Mouse (Mus musculus): Measurements from ENCODE around the gene Mgmt. TPM values are rescaled to one million over a fixed set of nuclear protein-coding genes. Genes with fewer than 3 reads are reported as not detected.
A peak's percentile ranks its signal among the peaks of the same experiment; 100 is the strongest.

Mgmt gene
- total RNA-seq (2012; rRNA removed): 5.7 and 8.5 TPM in 2 replicates
- total RNA-seq (2014; rRNA removed): 5.2 and 6.0 TPM in 2 replicates
- 10.8 and 11.8 TPM in 2 replicates for polyA plus RNA-seq (2012; ENCODE audit: insufficient read length, low read depth)

DNA sequence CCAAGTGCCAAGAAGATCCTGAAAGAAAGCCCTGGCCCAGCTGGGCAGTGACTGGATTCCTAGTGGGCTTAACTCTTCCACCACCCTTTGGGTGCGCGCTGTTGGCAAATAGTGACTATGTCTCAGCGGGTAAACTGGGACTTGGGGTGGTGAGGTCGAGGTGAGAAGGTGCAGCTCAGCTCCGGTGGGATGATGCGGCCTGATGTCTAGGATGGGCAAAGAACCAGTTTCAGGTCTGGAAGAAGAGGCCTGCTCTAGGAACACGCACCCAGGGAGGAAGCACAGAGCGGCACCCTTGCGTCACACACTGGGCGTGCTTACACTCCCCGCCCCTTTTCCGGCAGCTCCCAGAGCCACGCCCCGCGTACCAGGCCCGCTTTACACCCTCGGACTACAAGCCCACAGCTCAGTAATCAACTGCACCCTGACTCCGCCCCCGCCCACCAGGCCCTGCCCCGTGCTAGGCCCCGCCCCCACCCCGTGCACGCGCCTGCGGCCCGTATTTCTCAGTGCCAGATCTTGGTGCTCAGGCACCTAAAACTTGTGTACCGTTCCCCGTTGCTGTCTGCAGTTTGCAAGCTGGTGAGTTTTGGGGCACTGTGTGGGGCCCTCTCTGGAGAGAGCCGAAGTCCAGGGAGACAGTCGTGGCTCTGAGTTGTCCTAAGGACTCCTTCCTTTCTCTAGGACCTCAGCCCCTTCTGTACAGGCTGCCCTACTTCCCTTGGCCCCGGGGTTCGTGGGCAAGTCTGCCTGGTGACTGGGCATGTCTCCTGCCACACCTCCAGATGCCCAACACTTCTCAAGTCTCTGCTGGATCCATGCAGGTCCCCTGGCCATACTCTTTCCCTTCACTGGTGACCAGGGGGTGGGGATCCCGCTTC is at the start of gene Mgmt:
Mgmt (plus strand) TSS at position 509 of the 881 bp plus-strand sequence.
- H3K4me3 ChIP-seq (replicated peaks in 1 of 3; ENCODE audit: low read depth in 2 of 3, low read length in 2 of 3, poor library complexity in 1 of 3): peak within 1 kb of the TSS; percentile 70 to 78 (median 73)
- H3K4me1 ChIP-seq (ENCODE audit: control insufficient read depth in 1 of 2, insufficient read depth in 2 of 2): peaks cover 2 to 25% of the 10 kb centered on the region in 2 experiments; a peak in 3 of 4 replicates
- no peaks in the 10 kb centered on the region for H3K27me3 ChIP-seq (replicated peaks)
- H3K4me2 ChIP-seq (ENCODE audit: insufficient read depth, low read depth, poor library complexity, severe bottlenecking): peak within 1 kb of the TSS; percentile 80
- H3K9me3 ChIP-seq (replicated peaks; ENCODE audit: low read length): no peaks in the 10 kb centered on the region
- no peak within 1 kb of the TSS for H3K27ac ChIP-seq (ENCODE audit: insufficient read depth, low read depth)
- in situ Hi-C loops (cut with MboI; ENCODE audit: low pct_ligation_motif_present, low pct_unique_long_range_greater_than_20kb, low sequenced_read_pairs): loop anchor here (25.0 kb wide), 1 partner anchor 543 kb away; the partner anchor contains the start of gene Glrx3
- H3K9ac ChIP-seq (ENCODE audit: insufficient read depth, low read depth): peak within 1 kb of the TSS; percentile 93
- no peaks in the 10 kb centered on the region for H3K79me2 ChIP-seq (replicated peaks; ENCODE audit: control insufficient read depth, extremely low read depth, insufficient read depth, poor library complexity, severe bottlenecking)
- no peaks in the 10 kb centered on the region for H3K36me3 ChIP-seq (replicated peaks in 1 of 2; ENCODE audit: control insufficient read depth in 1 of 2, insufficient read depth in 1 of 2, low read length in 1 of 2)
- peak; percentile 96 for DNase-seq (ENCODE audit: extremely low read depth)
- dilution Hi-C loops (cut with MboI; ENCODE audit: extremely low pct_ligation_motif_present, extremely low pct_unique_long_range_greater_than_20kb, low sequenced_read_pairs): no loop called here
- TF ChIP-seq CTCF (conservative IDR thresholded peaks at IDR 0.05 in 1 of 2, IDR thresholded peaks at IDR 0.05 in 1 of 2; ENCODE audit: low read depth in 2 of 2, low read length in 2 of 2): no peak
- TF ChIP-seq JUN (IDR thresholded peaks at IDR 0.05; ENCODE audit: insufficient read depth, low read depth, low read length): no peak
- TF ChIP-seq HCFC1 (IDR thresholded peaks at IDR 0.05; ENCODE audit: low read depth, low read length): peak; percentile 39
- TF ChIP-seq BHLHE40 (IDR thresholded peaks at IDR 0.05; ENCODE audit: low read depth, low read length): 0 out of 2 replicates have a peak, but pooled peaks have one; percentile 15
- TF ChIP-seq SMC3 (IDR thresholded peaks at IDR 0.05; ENCODE audit: low read depth, low read length): no peak
- peak; percentile 74 for TF ChIP-seq ELF1 (IDR thresholded peaks at IDR 0.05; ENCODE audit: low read depth, low read length)
- TF ChIP-seq ZKSCAN1 (IDR thresholded peaks at IDR 0.05; ENCODE audit: borderline replicate concordance, low read depth, low read length): no peak
- TF ChIP-seq MYC (IDR thresholded peaks at IDR 0.05; ENCODE audit: low read depth, low read length): 0 out of 2 replicates have a peak, but pooled peaks have one; percentile 27
- TF ChIP-seq JUND (conservative IDR thresholded peaks at IDR 0.05; ENCODE audit: low read depth, low read length): no peak
- peak; percentile 85 for TF ChIP-seq POLR2A (IDR thresholded peaks at IDR 0.05; ENCODE audit: low read depth, low read length)
- no peak for TF ChIP-seq GABPA (IDR thresholded peaks at IDR 0.05; ENCODE audit: insufficient replicate concordance, low read depth, low read length)
- TF ChIP-seq EP300 (IDR thresholded peaks at IDR 0.05; ENCODE audit: low read length): no peak
- no peak for TF ChIP-seq ZC3H11A (IDR thresholded peaks at IDR 0.05; ENCODE audit: low read depth, low read length)
- peak; percentile 55; the same call in 1 of the 2 replicates for TF ChIP-seq POLR2AphosphoS2 (IDR thresholded peaks at IDR 0.05; ENCODE audit: low read depth, low read length)
- peak; percentile 17; the same call in 1 of the 2 replicates for TF ChIP-seq NRF1 (IDR thresholded peaks at IDR 0.05; ENCODE audit: low read depth, low read length)
- TF ChIP-seq CHD2 (IDR thresholded peaks at IDR 0.05; ENCODE audit: low read length): no peak
- TF ChIP-seq SIN3A (IDR thresholded peaks at IDR 0.05; ENCODE audit: low read length): no peak; the same call in none of the 2 replicates
- TF ChIP-seq USF2 (conservative IDR thresholded peaks at IDR 0.05; ENCODE audit: low read depth, low read length): no peak
- no peak for TF ChIP-seq USF1 (IDR thresholded peaks at IDR 0.05; ENCODE audit: low read depth, low read length)
- TF ChIP-seq KAT2A (IDR thresholded peaks at IDR 0.05; ENCODE audit: insufficient replicate concordance, low read length): 0 out of 2 replicates have a peak, but pooled peaks have one; percentile 30
- no peak for TF ChIP-seq UBTF (IDR thresholded peaks at IDR 0.05; ENCODE audit: low read depth, low read length)
- TF ChIP-seq MAZ (IDR thresholded peaks at IDR 0.05; ENCODE audit: low read depth, low read length): no peak
- TF ChIP-seq RCOR1 (conservative IDR thresholded peaks at IDR 0.05; ENCODE audit: low read depth, low read length): no peak
- TF ChIP-seq MAX (IDR thresholded peaks at IDR 0.05; ENCODE audit: low read length): peak; percentile 33; the same call in 1 of the 2 replicates
- no peak for TF ChIP-seq RAD21 (IDR thresholded peaks at IDR 0.05; ENCODE audit: low read depth, low read length)
- 0 out of 2 replicates have a peak, but pooled peaks have one; percentile 35 for TF ChIP-seq IRF4 (IDR thresholded peaks at IDR 0.05; ENCODE audit: low read depth, low read length)
- TF ChIP-seq E2F4 (IDR thresholded peaks at IDR 0.05; ENCODE audit: insufficient replicate concordance, low read depth, low read length): no peak
- TF ChIP-seq MAFK (IDR thresholded peaks at IDR 0.05; ENCODE audit: insufficient replicate concordance, low read length): no peak
- TF ChIP-seq MXI1 (IDR thresholded peaks at IDR 0.05; ENCODE audit: low read depth, low read length): no peak; the same call in 1 of the 2 replicates
- peak; percentile 80 for TF ChIP-seq NELFE (IDR thresholded peaks at IDR 0.05; ENCODE audit: low read depth, low read length)
- no peak for TF ChIP-seq ETS1 (conservative IDR thresholded peaks at IDR 0.05; ENCODE audit: low read depth, low read length)
- no peak for TF ChIP-seq PAX5 (IDR thresholded peaks at IDR 0.05; ENCODE audit: low read length)
- TF ChIP-seq ZMIZ1 (IDR thresholded peaks at IDR 0.05; ENCODE audit: low read depth, low read length): peak; percentile 76; the same call in 1 of the 2 replicates
- TF ChIP-seq TBP (conservative IDR thresholded peaks at IDR 0.05; ENCODE audit: low read depth, low read length): peak; percentile 65; the same call in 1 of the 2 replicates
- TF ChIP-seq CHD1 (IDR thresholded peaks at IDR 0.05; ENCODE audit: low read depth, low read length): no peak
- no peak for TF ChIP-seq ZNF384 (IDR thresholded peaks at IDR 0.05; ENCODE audit: low read depth, low read length)
- TF ChIP-seq MEF2A (IDR thresholded peaks at IDR 0.05; ENCODE audit: borderline replicate concordance, low read depth, low read length): no peak

Measured in CH12.LX (cell line).